Mouse (Mus musculus) thymus, postnatal 10 days (tissue): Measurements from ENCODE around the gene Trim56.
"Not testable (repeated sequence)": the region's sequence is repeated elsewhere in the genome, so short reads cannot be mapped to it uniquely, and the experiment has no call there.

Experiments
- DNase-seq, 2 experiments: peaks; one replicate each; pipeline ENCODE4 v3.0.0; 2021; ENCODE audit warnings: low spot score in 2 of 2

The Trim56 gene

DNA sequence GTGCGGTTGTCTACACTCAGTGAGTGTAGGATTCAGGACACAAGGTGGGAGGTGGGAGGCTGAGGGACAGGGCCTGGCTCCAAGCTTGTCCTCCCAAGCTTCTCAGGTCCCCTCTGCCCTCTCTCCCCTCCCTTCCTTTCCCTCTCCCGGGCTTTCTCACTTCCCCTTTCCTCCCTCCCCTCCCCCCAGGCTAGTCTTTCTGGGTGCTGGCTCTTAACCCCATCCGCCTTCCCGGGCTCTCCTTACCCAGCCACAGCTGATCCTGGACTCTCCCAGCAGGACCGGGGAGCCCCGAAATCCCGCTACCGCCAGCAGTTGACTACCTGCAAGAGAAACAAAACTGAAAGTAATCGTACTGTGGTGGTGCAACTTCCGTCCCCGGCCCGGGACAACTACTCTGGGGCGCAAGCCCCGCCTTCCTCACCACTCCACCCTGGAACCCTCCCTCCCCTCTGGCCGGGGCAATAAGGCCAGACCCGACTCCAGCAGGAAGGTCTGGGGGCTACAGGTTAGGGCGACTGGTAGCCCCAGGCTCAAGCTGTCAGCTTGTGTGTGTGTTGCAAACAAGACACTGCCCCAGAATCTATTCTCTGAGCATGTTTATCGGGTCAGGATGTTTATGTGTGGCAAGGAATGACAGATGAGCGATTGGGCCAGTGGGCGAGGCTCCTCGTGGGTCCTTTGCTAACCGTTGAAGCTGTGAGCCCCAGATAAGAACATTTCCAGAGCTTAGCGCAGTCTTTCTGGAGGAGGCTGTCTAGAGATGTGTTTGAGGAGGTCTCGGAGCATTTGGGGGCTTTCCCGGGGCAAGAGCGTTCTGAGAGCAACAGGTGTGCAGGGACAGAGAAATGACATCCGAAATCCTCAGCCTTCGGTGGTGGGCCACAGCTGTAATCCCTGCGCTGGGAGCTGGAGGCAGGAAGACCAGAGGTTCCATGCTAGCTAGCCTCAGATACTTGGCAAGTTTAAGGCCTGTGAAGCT, at the start of gene Trim56:
TSS of gene Trim56 (minus strand) at position 344 of the 982 bp plus-strand sequence.
- peak; percentile 70 to 78 for DNase-seq

DNA sequence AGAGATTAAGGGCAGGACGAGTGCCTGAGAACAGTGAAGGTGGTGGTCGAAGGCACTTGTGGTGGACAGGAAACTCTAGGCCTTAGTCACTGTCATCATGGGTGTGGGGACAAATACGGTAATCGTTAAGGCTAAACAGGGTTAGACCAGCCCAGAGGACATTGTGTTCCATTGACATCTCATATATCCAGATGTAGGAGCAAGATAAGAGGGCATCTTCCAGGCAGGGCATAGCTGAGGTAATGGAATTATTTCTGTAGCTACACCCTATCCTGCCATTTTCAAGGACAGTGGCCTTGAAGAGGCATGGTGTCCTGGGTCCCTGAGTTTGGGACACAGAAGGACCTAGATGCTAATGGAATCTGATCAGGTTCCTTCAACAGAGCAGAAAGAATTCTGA, 45.8 kb upstream of the Trim56 start:
- DNase-seq, result no peak

DNA sequence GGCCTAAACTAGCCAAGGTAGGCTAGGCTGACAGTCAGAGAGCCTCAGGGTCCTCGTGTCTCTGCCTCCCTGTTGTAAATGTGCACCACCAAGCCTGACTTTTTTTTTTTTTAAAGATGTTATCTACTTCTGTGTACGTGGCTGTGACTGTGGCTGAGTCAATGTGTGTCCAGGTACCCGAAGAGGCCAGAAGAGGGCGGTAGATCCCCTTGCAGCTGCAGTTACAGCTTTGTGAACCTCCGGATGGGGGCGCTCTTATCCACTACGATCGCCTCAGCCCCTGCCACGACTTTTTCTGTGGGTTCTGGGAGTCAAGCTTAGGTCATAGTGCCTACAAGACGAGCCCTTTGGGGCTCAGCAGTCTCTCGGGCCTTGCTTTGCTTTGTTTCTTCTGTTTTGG, 43.5 kb upstream of the Trim56 start:
- DNase-seq, result peak; percentile 76 to 93

DNA sequence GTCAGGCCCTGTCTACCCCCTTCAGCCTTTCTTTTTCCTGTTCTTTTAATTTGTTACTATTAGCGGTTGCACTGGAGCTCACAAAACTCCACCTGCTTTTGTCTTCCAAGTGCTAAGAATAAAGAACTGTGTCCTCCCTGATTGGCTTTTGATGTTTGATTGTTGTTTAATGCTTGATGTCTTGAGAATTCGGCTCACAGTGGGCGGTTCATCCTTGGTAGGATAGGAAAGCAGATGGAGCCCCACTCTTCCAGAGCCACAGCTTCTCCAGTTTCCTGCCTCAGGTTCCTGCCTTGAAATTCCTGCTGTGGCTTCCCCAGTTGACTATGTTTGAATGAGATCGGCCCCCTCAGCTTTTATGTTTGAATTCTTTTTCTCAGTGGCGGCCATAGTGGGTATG, 37.3 kb upstream of the Trim56 start:
- DNase-seq, result no peak

DNA sequence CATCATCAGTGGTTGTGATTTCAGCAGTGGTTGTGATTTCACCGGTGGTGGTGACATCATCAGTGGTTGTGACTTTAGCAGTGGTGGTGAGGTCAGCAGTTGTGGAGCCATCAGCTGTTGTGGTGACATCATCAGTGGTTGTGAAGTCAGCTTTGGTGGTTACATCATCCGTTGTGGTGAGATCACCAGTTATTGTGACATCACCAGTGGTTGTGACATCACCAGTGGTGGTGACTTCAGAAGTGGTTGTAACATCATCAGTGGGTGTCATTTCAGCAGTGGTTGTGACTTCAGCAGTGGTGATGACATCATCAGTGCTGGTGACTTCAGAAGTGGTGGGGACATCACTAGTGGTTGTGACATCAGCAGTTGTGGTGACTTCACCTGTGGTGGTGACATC, 36.6 kb upstream of the Trim56 start:
- no peak for DNase-seq

DNA sequence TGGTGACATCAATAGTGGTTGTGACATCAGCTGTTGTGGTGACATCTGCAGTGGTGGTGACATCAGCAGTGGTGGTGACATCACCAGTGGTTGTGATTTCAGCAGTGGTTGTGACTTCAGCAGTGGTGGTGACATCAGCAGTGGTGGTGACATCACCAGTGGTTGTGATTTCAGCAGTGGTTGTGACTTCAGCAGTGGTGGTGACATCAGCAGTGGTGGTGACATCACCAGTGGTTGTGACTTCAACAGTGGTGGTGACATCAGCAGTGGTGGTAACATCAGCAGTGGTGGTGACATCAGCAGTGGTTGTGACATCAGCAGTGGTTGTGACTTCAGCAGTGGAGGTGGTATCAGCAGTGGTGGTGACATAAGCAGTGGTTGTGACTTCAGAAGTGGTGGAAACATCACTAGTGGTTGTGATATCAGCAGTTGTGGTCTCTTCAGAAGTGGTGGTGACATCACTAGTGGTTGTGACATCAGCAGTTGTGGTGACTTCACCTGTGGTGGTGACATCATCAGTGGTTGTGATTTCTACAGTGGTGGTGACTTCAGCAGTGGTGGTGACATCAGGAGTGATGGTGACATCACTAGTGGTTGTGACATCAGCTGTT, 33.4 kb upstream of the Trim56 start, which contains the start of gene Muc3:
TSS of gene Muc3 (minus strand) at position 51 of the 611 bp plus-strand sequence.
- not testable (repeated sequence) for DNase-seq

DNA sequence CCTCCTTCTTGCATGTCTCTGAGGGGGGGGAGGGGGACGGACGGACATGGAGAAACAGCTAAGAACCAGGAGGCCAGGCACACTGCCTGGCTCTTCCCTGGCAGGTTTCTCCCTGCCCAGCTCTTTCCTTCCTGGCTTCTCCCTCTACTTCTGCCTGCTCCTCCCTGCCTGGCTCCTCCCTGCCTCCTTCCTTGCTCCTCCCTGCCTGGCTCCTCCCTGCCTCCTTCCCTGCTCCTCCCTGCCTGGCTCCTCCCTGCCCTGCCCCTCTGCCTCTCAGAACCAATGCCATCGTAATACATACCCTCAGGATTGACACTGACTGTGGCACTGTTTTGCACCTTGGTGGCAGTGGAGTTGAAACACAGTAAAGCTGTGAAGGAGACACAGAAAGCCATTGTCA, 24.8 kb upstream of the Trim56 start:
- DNase-seq, result no peak

DNA sequence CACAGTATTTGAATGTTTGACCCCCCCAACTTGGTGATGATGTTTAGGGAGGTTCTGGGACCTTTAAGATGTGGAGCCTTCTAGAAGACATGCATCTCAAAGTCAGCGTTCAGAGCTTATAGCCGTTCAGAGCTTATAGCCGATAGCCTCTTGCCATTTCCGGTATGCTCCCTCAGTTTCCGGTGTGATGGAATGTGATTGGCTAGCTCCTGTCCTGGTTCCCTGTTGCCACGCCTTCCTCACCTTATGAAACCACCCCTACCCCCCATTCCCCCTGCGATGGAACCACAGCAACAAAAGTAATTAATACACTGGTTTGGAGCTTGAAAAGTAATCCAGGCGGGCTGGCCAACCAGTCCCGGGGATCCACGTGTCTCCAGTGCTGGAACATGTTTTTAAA, 23.0 kb upstream of the Trim56 start:
- no peak for DNase-seq

DNA sequence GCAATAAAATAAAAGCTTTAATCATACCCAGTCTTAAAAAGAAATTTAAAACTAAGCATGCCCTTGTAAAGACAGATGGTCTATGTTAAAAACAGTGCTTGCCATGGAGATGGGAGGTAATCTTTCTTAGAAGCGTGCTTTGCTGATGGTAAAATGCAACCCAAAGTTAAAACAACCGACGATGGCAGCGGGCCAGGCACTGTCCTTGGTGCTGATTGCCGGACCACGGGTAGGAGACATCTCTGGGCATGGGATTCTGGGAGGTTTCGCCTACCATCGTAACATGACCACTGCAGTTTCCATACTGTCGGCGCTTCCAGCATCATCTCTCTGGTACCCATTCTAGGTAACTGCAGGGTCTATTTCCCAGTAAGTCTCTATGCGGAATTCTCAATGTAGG, 18.9 kb upstream of the Trim56 start:
- no peak for DNase-seq

DNA sequence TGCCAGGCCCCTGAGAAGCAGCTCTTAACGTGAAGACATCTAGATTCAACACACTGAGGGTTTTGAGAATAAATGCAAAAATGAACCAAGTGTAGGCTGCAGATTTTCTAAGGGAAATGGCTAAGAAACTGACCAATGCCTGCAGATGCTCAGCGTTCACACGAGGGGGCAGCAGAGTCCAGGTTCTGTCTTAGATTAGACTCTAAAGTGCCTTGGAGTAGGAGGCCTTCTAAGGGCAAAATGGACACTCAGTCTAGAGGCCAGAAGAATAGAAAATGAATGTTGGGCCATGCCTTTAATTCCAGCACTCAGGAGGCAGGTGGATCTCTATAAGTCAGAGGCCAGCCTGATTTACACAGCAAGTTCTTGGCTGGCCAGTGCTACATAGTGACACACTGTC, 15.5 kb upstream of the Trim56 start:
- peak in 1 of 2 experiments; percentile 66 for DNase-seq

DNA sequence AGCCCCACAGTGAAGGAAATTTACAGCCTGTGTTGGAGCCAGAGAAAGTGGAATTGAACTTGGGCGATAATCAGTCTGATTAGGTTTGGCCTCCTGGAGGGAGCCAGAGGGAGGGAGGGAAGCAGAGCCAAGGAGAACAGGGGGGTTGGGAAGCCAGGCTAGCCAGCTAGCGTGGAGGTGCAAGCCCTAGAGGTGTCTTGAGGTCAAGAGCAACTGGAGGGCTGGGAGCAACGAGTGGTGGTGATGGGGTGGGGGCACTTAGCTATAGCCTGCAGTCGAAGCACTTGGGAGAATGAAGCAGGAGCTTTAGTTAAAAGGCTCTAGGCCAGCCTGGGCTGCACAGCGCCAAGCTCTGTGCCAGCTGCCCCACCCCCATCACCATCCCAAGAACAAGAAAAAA, 13.3 kb upstream of the Trim56 start:
- DNase-seq, result no peak

DNA sequence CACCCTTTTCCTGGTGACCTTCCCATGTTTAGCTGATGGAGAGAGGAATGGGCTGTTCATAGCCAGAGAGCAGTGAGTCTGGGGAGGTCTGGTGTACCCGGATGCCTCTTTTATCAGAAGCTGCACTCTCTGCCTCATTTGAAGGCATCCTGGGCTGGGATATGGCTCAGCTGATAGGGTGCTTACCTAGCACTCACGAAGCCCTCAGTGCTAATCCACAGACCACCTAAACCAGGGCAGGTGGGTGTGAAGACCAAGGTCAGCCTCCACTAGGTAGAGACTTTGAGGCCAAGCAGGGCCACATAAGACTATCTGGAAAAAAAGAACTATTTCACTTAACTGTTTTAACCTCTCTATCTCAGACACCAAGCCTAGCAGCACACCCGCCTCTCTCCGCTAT, 7.5 kb upstream of the Trim56 start:
- DNase-seq, result no peak

DNA sequence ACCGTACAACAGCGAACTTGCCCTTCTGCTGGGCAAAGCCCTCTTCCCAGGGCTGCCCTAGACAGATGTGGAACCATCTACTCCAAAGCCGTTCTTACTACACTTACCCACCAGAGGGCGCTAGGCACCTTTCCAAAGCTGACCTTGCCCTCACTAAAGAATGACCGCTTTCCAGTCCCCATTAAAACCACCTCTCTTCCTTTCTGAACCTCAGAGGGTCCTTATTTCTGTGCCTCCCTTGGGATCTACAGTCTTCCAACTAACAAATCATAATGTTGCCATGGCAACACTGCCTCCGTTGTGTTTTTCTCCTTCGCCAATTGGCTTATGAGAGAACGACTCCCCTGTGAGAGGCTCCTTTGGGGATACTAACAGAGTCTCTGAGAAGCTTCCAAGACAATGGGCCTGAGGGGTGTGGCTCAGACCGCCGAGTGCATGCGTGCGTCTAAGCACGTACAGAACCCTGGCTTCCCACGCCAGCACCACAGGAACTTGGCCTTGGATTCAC, 6.7 kb upstream of the Trim56 start:
- DNase-seq, result peak in 1 of 2 experiments; percentile 75

DNA sequence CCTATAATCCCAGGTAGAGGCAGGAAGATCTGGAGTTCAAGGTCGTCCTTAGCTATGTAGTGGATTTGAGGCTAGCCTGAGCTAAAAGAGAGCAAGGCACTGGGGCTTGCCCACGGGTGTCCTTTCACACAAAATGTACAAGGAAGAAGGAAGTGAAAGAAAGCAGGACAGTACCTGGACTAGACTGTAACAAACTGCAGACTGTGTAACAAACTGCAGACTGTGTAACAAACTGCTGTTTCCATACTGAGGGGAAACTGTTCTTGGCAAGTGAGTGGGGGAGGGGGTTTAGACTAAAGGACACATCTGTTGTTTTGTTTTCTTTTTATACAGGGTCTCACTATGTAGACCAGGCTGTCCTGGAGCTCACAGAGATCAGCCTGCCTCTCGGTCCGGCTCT, 5.3 kb upstream of the Trim56 start:
- DNase-seq, result no peak

DNA sequence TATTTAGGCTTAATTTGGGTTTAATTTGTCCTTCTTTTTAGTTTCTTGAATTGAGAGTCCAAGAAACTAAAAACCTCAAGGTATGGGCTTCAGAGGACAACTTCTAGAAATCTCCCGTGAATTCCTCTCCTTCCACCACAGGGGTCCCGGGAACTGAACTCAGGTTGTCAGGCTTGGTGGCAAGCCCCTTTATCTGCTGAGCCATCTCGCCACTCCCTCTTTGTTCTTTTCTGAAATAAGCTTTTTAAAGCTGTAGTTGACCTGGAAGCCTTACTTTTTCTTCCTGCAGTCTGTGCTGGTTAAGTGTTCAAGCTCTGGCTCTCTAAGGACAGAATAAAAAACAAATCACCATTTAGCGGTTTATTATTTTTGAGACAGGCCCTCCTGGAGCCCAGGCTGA, 2.9 kb upstream of the Trim56 start:
- DNase-seq, result no peak

DNA sequence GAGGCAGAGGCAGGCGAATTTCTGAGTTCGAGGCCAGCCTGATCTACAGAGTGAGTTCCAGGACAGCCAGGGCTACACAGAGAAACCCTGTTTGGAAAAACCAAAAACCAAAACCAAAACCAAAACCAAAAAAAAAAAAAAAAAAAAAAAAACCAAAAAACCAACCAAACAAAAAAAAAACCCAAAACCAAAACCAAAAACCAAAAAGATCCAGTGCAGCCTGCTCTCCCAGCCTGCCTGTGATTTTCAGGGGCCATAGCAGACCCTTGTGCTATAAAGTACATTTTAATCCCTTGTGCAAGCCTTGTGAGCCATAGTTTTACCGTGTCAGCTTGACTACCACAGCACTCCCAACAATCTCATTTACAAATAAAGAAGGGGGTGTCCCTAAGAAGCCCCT, 2.0 kb upstream of the Trim56 start:
- not testable (repeated sequence) for DNase-seq

DNA sequence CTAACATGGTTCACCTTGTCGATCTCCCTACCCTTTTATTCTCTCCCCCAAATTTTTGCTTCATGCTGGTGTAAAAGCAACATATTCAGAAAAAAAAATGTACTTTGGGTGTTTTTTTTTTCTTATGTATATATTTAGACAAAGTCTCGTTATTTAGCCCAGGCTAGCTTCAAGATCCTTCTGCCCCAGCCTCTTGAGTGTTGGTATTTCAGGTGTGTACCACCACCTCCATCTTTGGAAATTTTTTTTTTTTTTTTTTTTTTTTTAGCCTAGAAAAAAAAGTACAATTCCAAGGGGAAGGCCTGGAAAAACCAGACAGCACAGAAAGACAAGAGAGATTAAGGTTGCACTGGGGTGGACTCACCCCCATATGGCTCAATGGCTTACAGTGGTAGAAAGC, 978 bp upstream of the Trim56 start:
- DNase-seq, result no peak

DNA sequence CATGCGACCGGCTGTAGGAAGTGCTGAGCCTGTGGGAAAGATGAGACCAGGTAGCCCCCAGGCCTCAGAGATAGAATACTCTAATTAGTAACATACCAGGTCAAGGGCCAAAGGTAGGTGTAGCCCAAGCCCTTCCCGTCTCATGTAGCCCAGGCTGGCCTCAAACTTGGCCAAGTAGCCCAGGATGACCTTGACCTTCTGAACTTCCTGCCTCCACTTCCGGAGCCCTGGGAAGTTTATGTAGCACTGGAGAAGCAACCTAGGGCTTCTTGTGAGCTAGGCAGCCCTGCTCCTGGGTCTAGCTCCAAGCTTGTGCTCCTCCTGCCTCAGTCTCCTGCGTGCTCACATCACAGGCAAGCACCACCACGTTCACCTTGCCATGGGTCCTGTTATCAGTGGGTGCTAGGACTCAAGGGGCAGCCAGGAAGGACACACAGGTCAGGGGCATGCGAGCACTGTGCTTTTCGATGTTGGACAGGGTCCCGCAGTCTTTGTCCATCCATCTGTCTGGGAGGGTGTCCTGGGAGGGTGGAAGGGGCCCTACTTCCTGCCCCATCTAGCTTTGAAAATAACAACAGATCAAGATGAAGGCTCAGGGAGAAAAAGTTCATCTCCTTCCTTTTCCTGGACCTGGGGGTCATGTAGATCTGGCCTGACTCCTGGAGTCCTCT, 983 bp downstream of the Trim56 start:
- DNase-seq, result no peak

DNA sequence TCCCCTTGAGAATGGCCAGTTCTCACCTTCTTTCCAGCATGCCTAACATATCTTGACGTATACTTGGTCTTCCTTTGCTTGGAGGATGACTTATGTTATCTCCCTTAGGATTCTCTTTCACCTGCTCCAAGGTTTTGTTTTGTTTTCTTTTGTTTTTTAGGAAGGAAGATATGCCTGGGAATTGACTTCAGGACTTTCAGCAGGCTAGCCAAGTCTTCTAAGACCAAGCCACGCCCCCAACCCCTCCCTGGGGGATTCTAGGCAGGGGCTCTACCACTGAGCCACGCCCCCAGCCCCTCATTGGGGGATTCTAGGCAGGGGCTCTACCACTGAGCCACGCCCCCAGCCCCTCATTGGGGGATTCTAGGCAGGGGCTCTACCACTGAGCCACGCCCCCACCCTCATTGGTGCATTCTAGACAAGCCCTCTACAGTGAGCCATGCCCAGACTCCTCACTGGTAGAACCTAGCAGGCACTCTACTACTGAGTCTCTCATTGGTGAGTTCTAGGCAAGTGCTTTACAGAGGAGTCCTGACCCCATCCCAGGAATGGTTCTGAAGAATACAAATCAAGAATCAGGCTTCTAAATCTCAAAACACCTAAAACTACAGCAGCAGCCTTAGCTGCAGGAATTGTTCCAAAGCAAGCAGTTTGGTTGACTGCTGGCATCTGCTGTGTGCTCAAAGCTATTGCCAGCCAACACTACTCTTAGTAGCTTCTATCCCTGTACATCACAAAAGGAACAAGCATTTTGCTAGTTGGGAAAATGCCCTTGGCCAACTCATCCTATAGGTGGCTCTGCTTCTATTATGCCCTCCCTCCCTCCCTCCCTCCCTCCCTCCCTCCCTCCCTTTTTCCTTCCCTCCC, 4.2 kb downstream of the Trim56 start:
- DNase-seq, result no peak

DNA sequence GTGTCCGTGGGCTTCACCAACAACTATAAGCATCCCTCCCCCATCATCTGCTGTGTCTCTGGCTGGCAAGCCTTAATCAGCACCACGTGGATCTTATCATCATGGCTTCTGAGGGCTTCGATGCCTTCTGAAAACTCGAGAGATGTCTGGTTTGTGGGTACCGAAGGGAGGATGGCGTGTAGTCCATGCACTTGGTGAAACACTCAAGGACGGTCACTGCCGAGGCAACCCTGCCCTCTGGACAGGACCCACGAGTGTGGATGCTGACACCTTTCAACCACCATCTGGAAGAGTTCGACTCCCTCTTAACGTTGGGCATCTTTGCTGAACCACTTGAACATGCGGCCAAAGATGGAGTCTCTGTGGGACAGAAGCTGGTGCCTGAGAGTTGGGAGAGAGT, 5.1 kb downstream of the Trim56 start:
- no peak for DNase-seq

DNA sequence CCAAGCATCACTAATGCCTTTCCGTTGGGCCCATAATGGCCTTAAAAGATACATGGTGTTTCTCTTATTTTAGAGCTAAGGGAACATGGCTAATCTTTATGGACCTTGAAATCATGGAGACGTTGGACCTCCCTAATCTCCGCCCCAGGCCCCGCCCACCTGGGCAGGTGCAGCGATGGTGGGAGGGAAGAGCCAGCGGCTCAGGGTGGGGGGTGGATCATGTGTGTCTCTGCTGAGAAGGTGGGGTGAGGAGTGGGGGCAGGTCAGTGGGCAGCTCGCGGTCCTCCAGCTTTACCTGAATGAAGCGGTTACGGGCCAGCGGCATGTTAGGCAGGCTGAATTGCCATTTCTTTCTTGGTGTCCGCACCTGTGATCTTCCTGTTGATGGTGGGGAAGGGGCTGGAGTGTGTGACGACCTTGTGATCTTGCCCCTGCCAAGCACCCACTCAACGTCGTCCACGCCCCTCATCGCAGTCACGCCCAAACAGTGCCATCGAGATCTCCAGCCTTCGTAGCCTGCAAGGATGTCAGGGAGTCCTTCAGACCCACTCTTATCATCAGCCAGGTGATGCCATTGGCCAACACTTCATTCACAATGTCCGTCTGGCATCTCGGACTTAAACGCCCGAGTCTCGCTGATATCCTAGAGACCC, 5.9 kb downstream of the Trim56 start:
- DNase-seq, result no peak
